Mouse (Mus musculus) mouse embryonic stem cell (cell line): ENCODE data around the gene Cd163.

ENCODE experiments used
- in situ Hi-C, 2 experiments: fragments of 300-500 bp; cut with MboI; formaldehyde crosslinking; loops; 1 replicate in 1 of 2; 3 replicates in 1 of 2; pipeline ENCODE4 v1.14.3; 2019 to 2020; ENCODE audit warnings: low sequenced_read_pairs in 2 of 2, low pct_unique_long_range_greater_than_20kb in 1 of 2, mixed read lengths in 1 of 2; ENCODE audit not compliant: unreplicated experiment in 1 of 2

Cd163 gene

DNA sequence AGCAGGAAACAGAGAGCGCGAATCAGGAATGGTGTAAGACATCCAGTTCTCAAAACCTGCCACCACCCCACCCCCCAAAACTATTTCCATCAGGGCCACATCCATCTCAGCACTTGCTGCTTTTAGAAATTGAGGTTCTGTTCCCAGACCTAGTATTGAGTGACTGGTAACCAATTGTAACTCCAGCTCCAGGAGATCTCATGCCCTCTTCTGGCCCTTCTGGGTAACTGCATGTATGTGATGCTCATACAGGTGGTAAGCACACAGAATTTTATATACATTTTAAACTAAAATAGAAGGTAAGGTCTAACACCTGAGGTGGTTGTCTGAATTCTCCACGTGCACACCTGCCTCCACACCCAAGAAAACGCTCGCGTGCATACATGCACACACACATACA, 42.2 kb downstream of the Cd163 start:
- in situ Hi-C loops: no loop called here

DNA sequence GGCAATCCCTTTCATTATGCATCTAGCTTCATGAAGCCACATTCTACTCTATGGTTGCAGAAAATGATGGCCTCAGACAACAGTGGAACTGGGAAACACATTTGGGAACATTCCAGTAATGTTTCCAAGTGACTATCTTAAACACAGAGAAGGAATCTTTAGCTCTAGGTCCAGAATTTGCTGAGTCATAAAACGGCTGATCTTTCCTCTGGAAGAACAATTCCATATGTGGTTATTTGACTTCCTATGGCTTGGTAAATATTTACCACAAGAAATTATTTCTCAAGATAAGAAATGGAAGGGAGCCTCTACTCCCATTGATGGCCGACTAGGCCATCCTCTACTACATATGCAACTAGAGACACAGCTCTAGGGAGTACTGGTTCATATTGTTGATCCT, 48.8 kb downstream of the Cd163 start:
- in situ Hi-C loops: no loop called here

DNA sequence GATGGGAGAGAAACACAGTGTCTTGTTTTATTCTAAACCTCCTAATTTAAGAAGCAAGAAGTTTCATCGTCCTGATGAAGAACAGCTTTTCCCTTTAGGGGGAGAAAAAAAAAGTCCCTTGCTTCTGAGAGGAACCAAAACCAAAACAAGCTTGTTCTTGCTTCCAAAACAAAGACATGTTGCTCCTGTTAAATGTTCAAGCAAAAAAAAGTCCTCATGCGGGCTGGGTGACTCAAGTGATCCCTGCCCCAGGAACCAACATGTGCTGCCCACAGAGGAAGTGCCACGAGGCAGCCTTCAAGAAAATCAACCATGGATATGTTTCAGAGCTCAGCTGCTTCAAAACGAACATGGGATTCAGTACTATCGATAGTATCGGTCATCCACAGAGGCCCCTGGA, 54.5 kb downstream of the Cd163 start:
- in situ Hi-C loops: no loop called here

DNA sequence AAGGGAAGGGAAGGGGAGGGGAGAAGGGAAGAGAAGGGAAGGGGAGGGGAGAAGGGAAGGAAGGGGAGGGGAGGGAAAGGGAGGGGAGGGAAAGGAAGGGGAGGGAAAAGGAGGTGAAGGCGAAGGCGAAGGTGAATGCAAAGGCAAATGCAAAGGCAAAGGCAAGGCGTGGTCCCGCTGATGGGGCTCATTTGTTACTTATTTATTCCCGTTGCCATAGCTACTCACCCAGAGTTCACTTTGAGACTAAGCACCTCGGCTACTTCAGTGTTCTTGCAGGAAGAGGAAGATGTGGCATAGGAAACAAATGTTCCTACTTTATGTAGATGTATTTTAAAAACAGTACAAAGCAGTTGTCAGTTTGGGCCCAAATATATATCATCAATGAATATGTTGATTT, 56.1 kb downstream of the Cd163 start:
- in situ Hi-C loops: no loop called here

DNA sequence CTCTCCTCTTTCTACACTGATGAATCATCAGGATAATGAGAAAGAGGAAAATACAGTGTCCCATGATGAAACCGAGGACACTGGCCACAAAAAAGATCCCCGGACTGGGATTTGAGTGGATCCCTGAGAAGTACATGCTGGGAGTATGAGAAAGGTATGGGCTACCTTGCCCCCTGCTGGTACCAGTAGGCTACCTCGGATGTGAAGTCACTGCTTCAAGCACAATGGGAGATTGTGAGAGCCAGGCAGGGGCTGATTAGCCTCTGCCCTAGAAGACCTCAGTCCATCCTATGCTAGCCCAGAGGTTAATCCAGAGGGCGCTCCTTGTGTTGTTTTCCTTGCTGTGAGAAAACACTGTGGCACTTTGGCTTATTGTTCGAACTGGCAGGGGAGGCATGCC, 59.9 kb downstream of the Cd163 start:
- in situ Hi-C loops: no loop called here

DNA sequence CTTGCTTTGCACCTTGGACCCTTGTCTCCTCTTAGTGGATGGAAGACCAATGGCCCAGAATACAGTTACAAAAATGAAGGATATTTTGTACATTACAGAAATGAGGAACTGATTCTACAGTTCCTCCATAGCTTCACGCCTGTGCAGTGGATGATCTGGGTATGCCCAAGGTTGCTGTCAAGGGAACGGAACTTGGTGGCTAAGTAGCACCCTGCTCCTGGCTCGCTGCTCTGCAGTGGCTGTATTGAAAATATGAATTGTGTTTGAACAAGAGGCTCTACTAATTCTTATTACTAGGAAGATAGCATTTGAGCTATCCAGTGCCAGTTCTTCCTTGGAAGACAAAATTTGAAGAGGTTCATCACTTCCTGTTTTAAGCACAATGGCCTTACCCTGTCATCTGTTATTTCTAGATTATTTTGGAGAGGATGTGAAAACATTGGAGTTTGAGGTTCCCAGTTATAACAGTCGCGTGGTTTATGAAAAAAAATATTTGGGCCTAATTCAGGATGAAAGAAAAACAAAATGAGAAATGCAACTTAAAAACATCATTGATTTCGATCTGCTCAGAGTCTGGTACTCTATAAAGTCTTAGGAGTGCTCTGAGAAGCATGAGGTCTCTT, 69.2 kb downstream of the Cd163 start:
- in situ Hi-C loops: no loop called here

DNA sequence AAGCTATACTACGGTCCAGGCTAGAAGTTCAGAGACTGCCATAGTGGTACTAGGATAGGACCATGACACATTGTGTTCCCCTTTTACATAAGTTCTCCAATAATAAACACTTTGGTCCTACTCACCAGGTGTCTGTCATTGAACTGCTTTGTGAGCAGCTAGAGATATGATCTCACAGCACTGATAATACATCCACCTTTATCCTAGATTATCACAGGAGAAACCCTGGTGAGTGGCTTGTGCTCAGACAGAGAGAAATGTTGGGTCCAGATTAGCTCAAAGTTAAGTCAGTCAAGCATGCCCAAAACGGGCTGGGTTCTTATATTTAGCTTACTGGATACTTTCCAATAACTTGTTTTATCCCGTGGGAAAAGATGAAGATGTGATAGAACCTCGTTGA, 70.2 kb downstream of the Cd163 start:
- in situ Hi-C loops: loop anchor here in 1 of 2 experiments (5.0 kb wide), 1 partner anchor 112 kb away; no protein-coding TSS in a partner anchor

DNA sequence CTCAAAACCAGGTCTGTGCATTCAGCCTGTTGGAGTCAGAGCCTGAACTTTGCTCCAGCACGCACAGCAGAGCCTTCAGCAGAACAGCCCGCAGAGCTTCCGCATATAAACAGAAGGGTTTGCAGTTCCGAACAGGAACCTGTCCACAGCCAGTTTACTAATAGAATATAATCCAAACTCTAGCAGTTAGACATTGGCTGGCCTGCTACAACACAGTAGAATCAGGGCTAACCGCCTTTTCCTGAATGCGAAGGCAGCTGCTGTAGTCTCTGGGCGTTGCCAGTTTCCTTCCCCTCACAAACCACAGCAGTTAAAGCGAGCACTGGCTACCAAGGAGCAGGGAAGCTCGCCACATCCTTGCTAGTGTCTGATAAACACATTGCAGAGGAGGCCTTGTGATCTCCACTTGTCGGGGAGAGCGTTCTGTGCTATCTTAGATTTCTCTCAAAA, 71.0 kb downstream of the Cd163 start:
- in situ Hi-C loops: loop anchor here in 1 of 2 experiments (5.0 kb wide), 1 partner anchor 113 kb away; no protein-coding TSS in a partner anchor

DNA sequence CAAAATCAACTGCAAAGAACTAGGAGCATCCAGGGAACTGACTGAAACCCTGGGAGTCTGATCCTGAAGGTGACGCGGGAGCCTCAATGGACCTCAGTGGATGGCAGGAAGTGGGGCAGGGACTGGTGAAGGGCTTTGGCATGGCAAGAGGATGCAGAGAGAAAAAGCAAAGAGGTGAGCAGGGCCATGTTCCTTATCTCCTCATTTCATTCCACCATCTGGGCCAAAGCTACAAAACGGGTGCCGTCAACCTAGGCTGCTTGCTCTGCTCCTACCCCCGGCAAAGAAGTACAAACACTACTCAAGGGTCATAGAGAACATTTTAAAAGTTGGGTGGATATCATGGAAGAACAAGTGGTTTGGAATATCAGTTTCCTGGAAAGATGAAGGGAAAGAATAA, 71.9 kb downstream of the Cd163 start:
- in situ Hi-C loops: loop anchor here in 1 of 2 experiments (5.0 kb wide), 1 partner anchor 114 kb away; no protein-coding TSS in a partner anchor

DNA sequence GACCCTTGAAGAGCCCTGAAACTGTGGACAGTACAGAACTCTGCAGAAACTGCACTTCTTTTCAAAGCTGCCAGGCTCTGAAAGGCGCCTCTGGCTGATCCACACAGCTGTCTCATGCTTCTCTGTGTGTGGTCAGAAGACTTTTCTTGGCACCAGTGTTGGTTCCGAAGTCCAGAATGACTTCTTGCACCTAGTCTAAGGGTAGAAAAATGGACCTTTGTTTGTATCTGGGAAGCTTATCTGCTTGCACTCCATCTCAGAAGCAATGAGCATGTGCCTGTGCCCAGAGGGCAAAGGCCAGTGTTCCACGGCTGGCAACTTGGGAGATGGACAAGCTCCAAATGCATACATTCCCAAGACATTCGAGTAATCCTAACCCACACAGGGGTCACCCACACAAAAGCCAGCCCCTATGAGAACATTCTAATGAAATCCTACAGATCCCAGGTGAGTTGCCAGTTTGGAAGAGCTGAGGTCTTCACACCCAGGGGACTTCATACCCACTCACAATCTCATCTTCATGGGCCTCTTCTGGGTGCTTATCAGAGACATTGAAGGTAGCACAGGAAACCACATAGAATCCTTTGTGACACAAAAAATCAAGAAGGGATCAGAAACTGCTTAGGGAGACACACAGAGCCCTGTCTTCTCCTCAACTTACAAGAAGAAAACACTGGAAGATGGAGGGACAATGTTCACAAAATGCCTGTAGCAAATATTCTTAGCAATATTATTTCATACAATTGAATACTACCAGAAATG, 73.2 kb downstream of the Cd163 start:
- in situ Hi-C loops: loop anchor here in 1 of 2 experiments (5.0 kb wide), 1 partner anchor 115 kb away; no protein-coding TSS in a partner anchor

DNA sequence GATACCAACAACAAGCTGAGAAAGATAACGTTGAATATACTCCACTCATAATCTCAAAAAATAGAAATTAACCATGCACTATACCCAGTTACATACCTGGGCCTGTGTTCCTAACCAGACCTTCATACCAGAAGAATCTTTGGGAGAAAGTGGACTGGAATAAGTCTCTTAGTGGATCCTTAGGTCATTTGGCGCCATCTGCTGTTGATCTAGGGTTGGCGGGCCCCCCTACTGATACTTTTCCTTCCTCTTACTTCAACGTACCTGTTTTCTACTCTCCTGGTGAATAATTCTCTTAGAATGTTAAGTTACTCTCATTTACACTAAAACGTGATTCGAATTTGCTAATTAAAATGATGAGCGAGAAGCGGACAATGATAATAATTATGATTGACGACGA, 74.9 kb downstream of the Cd163 start:
- in situ Hi-C loops: loop anchor here in 1 of 2 experiments (5.0 kb wide), 1 partner anchor 117 kb away; no protein-coding TSS in a partner anchor
